Comparison of ENCODE assay signal across 19 mouse cellular contexts in the genomic region with DNA sequence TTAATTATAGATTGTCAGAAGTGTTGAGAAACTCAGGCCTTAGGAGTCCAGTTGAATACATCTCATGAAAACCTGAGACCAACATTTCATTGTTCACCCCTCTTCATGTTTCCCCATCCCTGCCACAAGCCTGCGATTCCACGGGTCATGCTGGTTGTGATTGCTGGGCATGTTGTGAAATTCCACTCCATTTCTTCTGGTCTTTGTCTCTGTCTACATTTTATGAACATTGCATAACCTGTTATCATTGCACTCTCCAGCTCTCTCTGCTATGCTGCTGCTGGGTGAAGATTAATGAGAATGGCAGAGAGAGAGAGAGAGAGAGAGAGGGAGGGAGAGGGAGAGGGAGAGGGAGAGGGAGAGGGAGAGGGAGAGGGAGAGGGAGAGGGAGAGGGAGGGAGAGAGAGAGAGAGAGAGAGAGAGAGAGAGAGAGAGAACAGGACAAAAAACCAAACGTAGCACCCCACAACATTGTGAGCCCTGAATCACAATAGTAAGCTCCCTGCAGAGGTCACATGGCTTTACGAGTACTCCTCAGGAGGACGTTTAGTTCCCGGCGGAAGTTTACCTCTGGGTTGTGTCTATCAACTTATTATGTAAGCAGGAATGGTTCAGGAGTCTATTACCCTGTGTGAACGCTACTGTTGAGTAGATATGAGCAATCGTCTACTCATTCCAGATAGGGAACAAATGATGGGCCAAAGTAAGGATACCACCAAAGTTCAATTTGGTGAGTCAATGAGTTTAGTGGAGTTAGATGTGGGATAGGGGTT.
A peak's percentile ranks its signal among the peaks of the same experiment; 100 is the strongest.
DNase-seq lines count a peak whose midpoint lies in the region; ATAC-seq and TF ChIP-seq lines count a peak whose summit lies in the region.
"Had no signal": no experiment of that assay in that cellular context is flagged by ENCODE, and none has a peak within 500 bp of the region (broad histone marks: within the 10 kb centered on the region; RNA-seq: fewer than 3 reads in every experiment).

No protein-coding gene starts in this region.

- ATAC-seq in kidney, embryonic 14.5 days (ENCODE audit: low FRiP score, low TSS enrichment), result no peak
- peak; percentile 80 for ATAC-seq in liver, postnatal 0 days
- ATAC-seq in liver, embryonic 11.5 days (replicated peaks; ENCODE audit: low FRiP score), result no peak
- peak; percentile 79 for ATAC-seq in intestine, embryonic 16.5 days
- no peak for ATAC-seq in hindbrain, embryonic 14.5 days (ENCODE audit: low FRiP score)
- ATAC-seq: CD4-positive, CD25-positive, alpha-beta regulatory T cell, adult 4 months; forebrain, embryonic 14.5 days; hindbrain, embryonic 16.5 days had no signal

- no peaks in the 10 kb centered on the region for H3K9me3 ChIP-seq in kidney, embryonic 14.5 days (ENCODE audit: control insufficient read depth, low read length)
- H3K9me3 ChIP-seq in liver, postnatal 0 days (ENCODE audit: low read length), result no peaks in the 10 kb centered on the region
- no peaks in the 10 kb centered on the region for H3K9me3 ChIP-seq in liver, embryonic 11.5 days (ENCODE audit: control insufficient read depth, low read length)
- H3K9me3 ChIP-seq in intestine, embryonic 16.5 days (ENCODE audit: control insufficient read depth, low read length), result no peaks in the 10 kb centered on the region
- no peaks in the 10 kb centered on the region for H3K9me3 ChIP-seq in hindbrain, embryonic 14.5 days (ENCODE audit: control insufficient read depth, low read length)
- H3K9me3 ChIP-seq: hindbrain, embryonic 12.5 days had no signal

- no peaks in the 10 kb centered on the region for H3K4me1 ChIP-seq in kidney, adult 2 months (ENCODE audit: control insufficient read depth, insufficient read depth, low read length)
- peaks cover 9% of the 10 kb centered on the region for H3K4me1 ChIP-seq in kidney, embryonic 14.5 days (ENCODE audit: control insufficient read depth, insufficient read depth, low read length)
- peaks cover 10% of the 10 kb centered on the region; the same call in 1 of the 2 replicates for H3K4me1 ChIP-seq in liver, postnatal 0 days (ENCODE audit: insufficient read depth)
- H3K4me1 ChIP-seq in liver, embryonic 11.5 days (replicated peaks; ENCODE audit: control insufficient read depth, insufficient read depth, low read length), result peaks cover 2% of the 10 kb centered on the region; the same call in 1 of the 2 replicates
- peaks cover 8% of the 10 kb centered on the region for H3K4me1 ChIP-seq in intestine, embryonic 16.5 days (ENCODE audit: control insufficient read depth, insufficient read depth, low read length)
- peaks cover 20% of the 10 kb centered on the region for H3K4me1 ChIP-seq in olfactory bulb, adult 2 months (ENCODE audit: control insufficient read depth, insufficient read depth, low read length)
- peaks cover 20% of the 10 kb centered on the region for H3K4me1 ChIP-seq in hindbrain, embryonic 14.5 days (replicated peaks; ENCODE audit: control insufficient read depth, insufficient read depth, low read length)

- 85% methylated on average over 9 of the region's 9 CpGs for WGBS in kidney, adult 2 months
- WGBS in kidney, embryonic 14.5 days, result 84% methylated on average over 9 of the region's 9 CpGs
- 72% methylated on average over 9 of the region's 9 CpGs for WGBS in liver, postnatal 0 days (ENCODE audit: insufficient replicate concordance)
- WGBS in liver, embryonic 11.5 days, result 74% methylated on average over 9 of the region's 9 CpGs
- WGBS in intestine, embryonic 16.5 days, result 67% methylated on average over 9 of the region's 9 CpGs
- WGBS in olfactory bulb, adult 2 months, result 75% methylated on average over 9 of the region's 9 CpGs
- WGBS in hindbrain, embryonic 14.5 days, result 83% methylated on average over 9 of the region's 9 CpGs

- no peak overlapping the region for H3K4me2 ChIP-seq in kidney, embryonic 14.5 days (replicated peaks; ENCODE audit: low read depth, low read length)
- no peak overlapping the region for H3K4me2 ChIP-seq in liver, postnatal 0 days (ENCODE audit: low read depth, low read length)
- H3K4me2 ChIP-seq in liver, embryonic 11.5 days, result no peak overlapping the region
- H3K4me2 ChIP-seq in intestine, embryonic 16.5 days (ENCODE audit: low read depth, low read length), result no peak overlapping the region
- H3K4me2 ChIP-seq in hindbrain, embryonic 14.5 days (replicated peaks), result no peak overlapping the region
- H3K4me2 ChIP-seq: heart, embryonic 11.5 days; hindbrain, embryonic 12.5 days had no signal

- no peaks in the 10 kb centered on the region for H3K27me3 ChIP-seq in kidney, adult 2 months (replicated peaks; ENCODE audit: control insufficient read depth, insufficient read depth, low read length)
- H3K27me3 ChIP-seq in kidney, embryonic 14.5 days (ENCODE audit: control insufficient read depth, insufficient read depth, low read length), result no peaks in the 10 kb centered on the region
- no peaks in the 10 kb centered on the region for H3K27me3 ChIP-seq in liver, postnatal 0 days (ENCODE audit: insufficient read depth, low read length)
- 0 out of 2 replicates have a peak, but pooled peaks cover 4% of the 10 kb centered on the region for H3K27me3 ChIP-seq in liver, embryonic 11.5 days (replicated peaks; ENCODE audit: control insufficient read depth, insufficient read depth, low read length)
- H3K27me3 ChIP-seq in intestine, embryonic 16.5 days (replicated peaks; ENCODE audit: control insufficient read depth, insufficient read depth, low read length), result no peaks in the 10 kb centered on the region
- no peaks in the 10 kb centered on the region for H3K27me3 ChIP-seq in hindbrain, embryonic 14.5 days (ENCODE audit: control insufficient read depth, insufficient read depth, low read length)
- H3K27me3 ChIP-seq: hindbrain, embryonic 12.5 days had no signal

- no peak overlapping the region for H3K27ac ChIP-seq in kidney, adult 2 months (ENCODE audit: insufficient read depth, low read depth, low read length)
- H3K27ac ChIP-seq in kidney, embryonic 14.5 days (ENCODE audit: low read depth, low read length), result no peak overlapping the region
- no peak overlapping the region for H3K27ac ChIP-seq in liver, postnatal 0 days (ENCODE audit: low read depth)
- no peak overlapping the region for H3K27ac ChIP-seq in liver, embryonic 11.5 days (ENCODE audit: low read depth, low read length)
- no peak overlapping the region for H3K27ac ChIP-seq in intestine, embryonic 16.5 days (ENCODE audit: low read length)
- H3K27ac ChIP-seq in olfactory bulb, adult 2 months (ENCODE audit: insufficient read depth, low read depth, low read length), result peak overlapping the region; percentile 74; the same call in 1 of the 2 replicates
- H3K27ac ChIP-seq in hindbrain, embryonic 14.5 days, result no peak overlapping the region
- H3K27ac ChIP-seq: hindbrain, embryonic 12.5 days had no signal

- H3K9ac ChIP-seq in kidney, embryonic 14.5 days (ENCODE audit: low read depth, low read length), result no peak overlapping the region
- H3K9ac ChIP-seq in liver, postnatal 0 days (replicated peaks), result no peak overlapping the region
- H3K9ac ChIP-seq in liver, embryonic 11.5 days (ENCODE audit: low read depth, low read length), result no peak overlapping the region
- H3K9ac ChIP-seq in intestine, embryonic 16.5 days (ENCODE audit: low read depth, low read length), result no peak overlapping the region
- H3K9ac ChIP-seq in hindbrain, embryonic 14.5 days, result no peak overlapping the region
- H3K9ac ChIP-seq: hindbrain, embryonic 12.5 days had no signal

- DNase-seq in kidney, adult 2 months, result peak; percentile 14
- DNase-seq in liver, postnatal 0 days, result no peak
- no peak for DNase-seq in liver, embryonic 11.5 days (ENCODE audit: low spot score)
- no peak for DNase-seq in adipocyte (ENCODE audit: low spot score)
- no peak for DNase-seq in hindbrain, embryonic 14.5 days (ENCODE audit: low spot score)
- DNase-seq: adrenal gland, adult 8-10 months; adrenal gland, postnatal 36 days; cerebellum, adult 18-20 months; cerebellum, adult 9-10 months; cerebellum, postnatal 14 days; gastrocnemius, postnatal 10 days had no signal

- H3K36me3 ChIP-seq in kidney, adult 2 months (ENCODE audit: control insufficient read depth, insufficient read depth, low read length), result no peaks in the 10 kb centered on the region
- H3K36me3 ChIP-seq in kidney, embryonic 14.5 days (ENCODE audit: control insufficient read depth, insufficient read depth, low read length), result no peaks in the 10 kb centered on the region
- no peaks in the 10 kb centered on the region for H3K36me3 ChIP-seq in liver, postnatal 0 days (replicated peaks; ENCODE audit: insufficient read depth, low read length)
- no peaks in the 10 kb centered on the region for H3K36me3 ChIP-seq in liver, embryonic 11.5 days (ENCODE audit: control insufficient read depth, insufficient read depth, low read length)
- H3K36me3 ChIP-seq in intestine, embryonic 16.5 days (ENCODE audit: control insufficient read depth, insufficient read depth, low read length), result no peaks in the 10 kb centered on the region
- no peaks in the 10 kb centered on the region for H3K36me3 ChIP-seq in hindbrain, embryonic 14.5 days (replicated peaks; ENCODE audit: control insufficient read depth, insufficient read depth)
- H3K36me3 ChIP-seq: hindbrain, embryonic 12.5 days had no signal

- TF ChIP-seq CTCF in kidney, adult 2 months (conservative IDR thresholded peaks at IDR 0.05; ENCODE audit: insufficient read depth, insufficient read length, low read depth, low read length), result no peak
- no peak for TF ChIP-seq CTCF in liver, postnatal 0 days (IDR thresholded peaks at IDR 0.05; ENCODE audit: low read depth)
- no peak for TF ChIP-seq CTCF in olfactory bulb, adult 2 months (IDR thresholded peaks at IDR 0.05; ENCODE audit: insufficient read depth, low read depth, low read length)

- no peak for TF ChIP-seq EP300 in liver, postnatal 0 days (IDR thresholded peaks at IDR 0.05; ENCODE audit: low read depth)

- TF ChIP-seq POLR2A in kidney, adult 2 months (IDR thresholded peaks at IDR 0.05; ENCODE audit: low read depth, low read length), result no peak
- TF ChIP-seq POLR2A in olfactory bulb, adult 2 months (IDR thresholded peaks at IDR 0.05; ENCODE audit: insufficient read depth, low read depth, low read length), result no peak

- H3K4me3 ChIP-seq in kidney, adult 2 months (ENCODE audit: insufficient read depth, low read depth, low read length), result no peak overlapping the region
- H3K4me3 ChIP-seq in kidney, embryonic 14.5 days (ENCODE audit: low read length), result no peak overlapping the region
- no peak overlapping the region for H3K4me3 ChIP-seq in liver, postnatal 0 days (ENCODE audit: low read depth, low read length)
- H3K4me3 ChIP-seq in liver, embryonic 11.5 days (ENCODE audit: low read depth, low read length), result no peak overlapping the region
- H3K4me3 ChIP-seq in intestine, embryonic 16.5 days (ENCODE audit: low read length), result no peak overlapping the region
- H3K4me3 ChIP-seq in olfactory bulb, adult 2 months (ENCODE audit: insufficient read depth, low read depth, low read length), result no peak overlapping the region
- H3K4me3 ChIP-seq in hindbrain, embryonic 14.5 days (replicated peaks; ENCODE audit: low read length), result no peak overlapping the region
- H3K4me3 ChIP-seq: hindbrain, embryonic 12.5 days had no signal

Comparison
In these comparisons a context has a peak if more than half of its experiments do, and no peak if none do; other contexts are left out.
1. ATAC-seq: peak in liver, postnatal 0 days (single experiment) and intestine, embryonic 16.5 days (single experiment); none in kidney, embryonic 14.5 days (single experiment), liver, embryonic 11.5 days (single experiment) and hindbrain, embryonic 14.5 days (single experiment).